Mouse (Mus musculus) heart, postnatal 25 days (tissue): ENCODE measurements around the gene Slc13a4. TPM values are rescaled to one million over a fixed set of nuclear protein-coding genes. Genes with fewer than 3 reads are reported as not detected.

Experiments used
- DNase-seq: peaks from one replicate; pipeline ENCODE4 v3.0.0; 2022; ENCODE audit warnings: low spot score
- intact Hi-C: fragments of 180-260 bp; cut with DNase I; formaldehyde crosslinking; loops from one replicate; pipeline ENCODE4 v1.15.1; 2025
- total RNA-seq, 2 experiments: library from RNA; stranded (reverse); gene quantifications; 2 replicates each; pipeline ENCODE4 v1.2.3; 2021

Slc13a4 gene
- total RNA-seq, 2 experiments from 2014 or later, result 0.08 to 0.16 TPM

DNA sequence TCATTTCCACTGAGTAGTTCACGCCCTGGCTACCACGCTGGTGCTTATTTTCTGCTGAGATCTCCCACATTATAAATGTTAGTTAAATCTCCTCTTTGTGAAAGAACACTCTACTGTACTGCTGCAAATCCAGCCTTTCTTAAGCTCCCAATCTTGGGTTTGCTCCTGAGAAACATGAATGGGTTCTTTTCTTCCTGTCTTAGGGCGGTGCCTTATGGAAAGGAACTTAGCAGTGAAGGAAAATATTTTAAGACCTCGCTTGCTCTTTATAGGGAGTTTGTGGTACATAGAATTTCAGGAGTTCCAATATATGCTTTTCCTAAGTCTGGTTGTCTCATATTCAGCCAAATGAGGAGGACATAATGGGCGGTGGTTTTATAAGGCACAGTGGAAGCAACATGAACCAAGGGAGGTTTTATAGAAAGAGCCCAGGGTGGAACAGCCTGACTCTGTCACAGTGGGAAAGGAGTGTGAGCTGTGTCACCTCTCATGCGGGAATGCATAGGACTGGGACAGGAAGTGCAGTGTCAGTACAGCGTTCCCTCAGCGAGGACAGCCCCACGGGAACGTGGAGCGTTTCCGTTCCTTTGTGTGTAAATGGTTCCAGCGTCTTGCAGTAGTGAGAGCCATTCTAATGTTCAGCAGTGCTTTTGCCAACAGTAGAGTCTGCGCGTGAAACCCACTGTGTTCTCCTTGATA, 42.2 kb downstream of the Slc13a4 start:
- intact Hi-C loops, result no loop called here
- DNase-seq, result no peak

DNA sequence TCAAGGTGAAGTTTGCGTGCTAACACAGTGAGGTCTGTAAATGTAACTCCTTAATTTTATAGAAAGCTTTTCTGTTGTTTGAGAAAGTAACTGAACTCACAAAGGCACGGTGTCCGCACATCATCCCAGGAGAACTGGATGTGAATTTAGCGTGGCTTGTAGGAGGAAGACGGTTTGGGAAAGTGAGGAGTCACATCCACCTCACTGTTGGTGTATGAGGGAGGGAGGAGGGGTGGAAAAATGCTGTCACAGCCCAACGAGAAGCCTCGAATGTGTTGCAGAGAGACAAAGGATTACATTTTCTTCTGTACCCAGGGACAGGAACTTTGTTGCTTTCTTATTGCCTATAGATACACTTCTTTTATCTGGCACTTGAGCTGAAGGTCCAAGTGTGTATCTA, 47.4 kb downstream of the Slc13a4 start:
- no peak for DNase-seq
- intact Hi-C loops, result no loop called here

DNA sequence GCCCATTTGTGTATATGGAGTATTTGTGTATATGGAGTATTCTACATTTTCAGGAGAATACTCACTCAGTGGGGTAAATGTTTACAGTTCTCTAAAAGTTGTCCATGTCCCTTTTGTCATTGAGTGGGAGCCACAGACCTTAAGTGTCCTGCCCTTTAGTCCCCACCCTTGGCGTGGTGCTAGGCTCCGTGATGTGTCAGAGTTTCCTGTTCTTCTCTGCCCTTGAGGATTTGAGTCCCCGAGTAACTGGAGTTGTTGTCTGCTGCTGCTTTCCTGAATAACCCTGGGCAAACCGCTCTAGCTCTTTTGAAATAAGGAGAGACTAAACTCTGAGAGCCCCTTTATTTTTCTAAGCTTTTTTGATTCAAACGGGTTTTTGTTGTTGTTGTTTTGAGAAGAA, 48.4 kb downstream of the Slc13a4 start:
- intact Hi-C loops, result loop anchor here (5.0 to 10.0 kb wide), 2 partner anchors 38 to 115 kb away; no protein-coding TSS in a partner anchor
- DNase-seq, result peak; percentile 37

DNA sequence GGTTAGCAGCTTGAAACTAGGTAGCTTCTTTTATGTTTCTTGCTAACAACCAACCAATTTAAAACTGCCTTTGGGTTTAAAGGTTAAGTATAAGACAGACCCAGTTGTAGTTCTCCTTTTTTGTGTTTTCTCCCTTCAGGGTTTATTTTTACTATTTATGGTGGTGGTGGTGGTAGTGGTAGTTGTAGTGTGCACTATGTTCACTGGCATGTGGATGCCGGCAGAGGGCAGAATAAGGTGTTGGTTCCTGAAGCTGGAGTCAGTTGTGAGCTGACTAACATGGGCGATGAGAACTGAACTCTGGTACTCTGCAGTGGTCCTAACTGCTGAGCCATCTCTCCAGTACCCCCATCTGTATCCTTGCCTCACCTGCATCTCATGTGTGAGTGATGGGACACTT, 49.0 kb downstream of the Slc13a4 start:
- intact Hi-C loops, result loop anchor here (5.0 to 10.0 kb wide), 2 partner anchors 38 to 116 kb away; no protein-coding TSS in a partner anchor
- no peak for DNase-seq

DNA sequence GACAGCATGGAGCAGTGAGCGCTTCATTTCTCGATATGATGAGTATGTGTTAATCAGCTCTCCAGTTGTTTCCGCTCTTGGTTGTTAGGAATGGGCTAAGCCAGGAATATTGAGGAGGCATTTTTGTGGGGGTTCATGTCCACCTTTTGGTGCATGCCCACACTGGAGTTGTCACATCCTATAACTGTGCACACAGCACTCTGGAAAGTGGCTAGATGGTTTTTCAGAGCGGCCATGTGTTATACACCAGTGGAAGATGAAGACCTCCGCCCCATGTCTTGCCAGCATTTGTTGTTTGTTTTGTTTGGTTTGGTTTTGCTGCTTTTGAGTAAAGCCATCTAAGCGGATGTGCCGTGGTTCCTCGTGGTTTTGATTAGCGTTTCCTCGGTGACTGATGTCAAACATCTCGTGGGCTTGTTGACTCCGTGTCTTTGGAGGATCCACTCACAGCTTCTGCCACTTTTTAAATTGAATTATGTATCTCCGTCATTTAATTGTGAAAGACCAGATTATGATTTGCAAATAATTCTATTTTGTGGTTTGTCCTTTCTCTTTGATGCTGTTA, 50.2 kb downstream of the Slc13a4 start:
- DNase-seq, result no peak
- intact Hi-C loops, result loop anchor here (5.0 to 10.0 kb wide), 2 partner anchors 40 to 117 kb away; no protein-coding TSS in a partner anchor

DNA sequence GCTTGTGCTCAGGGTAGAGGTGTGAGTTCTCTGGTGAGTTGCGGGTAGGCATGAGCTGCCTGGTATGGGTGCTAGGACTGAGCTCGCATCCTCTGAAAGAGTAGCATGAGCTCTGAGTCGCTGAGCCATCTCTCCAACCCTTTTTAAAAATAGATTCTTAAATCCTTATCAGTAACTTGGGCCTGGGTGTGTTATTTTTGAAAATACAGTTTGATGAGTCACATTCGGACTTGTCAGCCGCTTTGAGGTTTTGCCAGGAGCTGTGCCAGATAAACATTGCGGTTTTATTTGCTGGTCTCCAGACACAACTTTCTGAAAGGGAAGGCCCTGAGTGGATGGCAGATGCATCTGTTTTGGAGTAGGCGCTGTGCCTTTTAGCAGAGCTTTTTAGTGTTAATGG, 51.2 kb downstream of the Slc13a4 start:
- intact Hi-C loops, result loop anchor here (5.0 to 10.0 kb wide), 2 partner anchors 41 to 118 kb away; no protein-coding TSS in a partner anchor
- peak; percentile 59 for DNase-seq

DNA sequence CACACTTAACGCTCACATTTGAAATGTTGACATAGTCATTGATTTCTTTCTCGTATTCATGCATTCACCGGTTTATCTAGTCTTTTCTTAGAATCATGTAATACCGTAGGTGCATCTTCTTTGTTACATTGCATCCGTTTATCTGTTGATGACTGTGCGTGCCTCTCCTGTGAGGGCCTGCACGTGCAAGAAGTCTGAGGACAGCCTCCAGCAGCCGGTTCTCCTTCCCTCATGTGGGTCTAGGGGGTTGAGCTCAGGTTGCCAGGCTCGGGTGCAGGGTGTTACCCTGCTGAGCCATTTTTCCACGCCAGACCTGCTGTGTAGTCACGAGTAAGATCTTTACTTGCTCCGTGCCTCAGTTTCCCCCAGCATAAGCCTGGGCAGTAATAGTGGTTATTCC, 52.9 kb downstream of the Slc13a4 start:
- intact Hi-C loops, result loop anchor here (5.0 to 10.0 kb wide), 2 partner anchors 42 to 120 kb away; no protein-coding TSS in a partner anchor
- no peak for DNase-seq

DNA sequence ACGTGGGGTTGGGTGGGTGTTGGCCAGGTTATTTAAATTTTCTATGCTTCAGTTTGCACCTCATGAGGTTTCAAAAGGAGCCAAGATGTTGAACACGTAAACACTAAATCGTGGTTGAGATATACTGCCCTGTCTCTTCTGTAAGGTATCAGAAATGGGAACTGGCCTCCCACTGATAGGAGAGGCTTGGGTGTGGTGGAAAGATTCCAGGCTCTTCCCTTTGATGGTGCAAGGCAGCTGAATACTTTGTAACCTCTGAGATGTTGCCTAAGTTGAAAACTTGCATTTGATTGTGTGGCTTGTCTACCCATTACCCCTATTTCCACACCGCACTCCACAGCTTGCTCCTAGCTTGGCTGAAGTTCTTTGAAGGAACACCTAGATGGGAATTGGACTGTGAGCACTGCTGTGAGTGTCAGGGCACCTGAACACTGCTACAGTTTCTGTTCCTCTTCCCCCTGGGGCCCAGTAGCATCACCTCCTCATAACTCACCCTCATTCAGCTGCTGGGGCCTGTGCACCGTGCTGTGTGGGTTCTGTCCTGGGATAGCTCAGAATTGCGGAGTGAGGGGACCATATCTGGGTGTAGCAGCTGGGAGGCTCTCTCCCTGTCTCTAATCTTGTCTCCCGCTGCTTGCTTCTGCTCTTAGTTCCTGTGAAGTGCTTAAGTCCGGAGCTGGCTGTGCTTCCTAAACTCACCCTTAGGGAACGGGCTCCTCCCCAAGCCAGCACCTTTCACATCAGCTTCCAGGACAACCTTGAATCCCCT, 53.6 kb downstream of the Slc13a4 start:
- no peak for DNase-seq
- intact Hi-C loops, result loop anchor here (5.0 to 10.0 kb wide), 3 partner anchors 120 to 1793 kb away; no protein-coding TSS in a partner anchor

DNA sequence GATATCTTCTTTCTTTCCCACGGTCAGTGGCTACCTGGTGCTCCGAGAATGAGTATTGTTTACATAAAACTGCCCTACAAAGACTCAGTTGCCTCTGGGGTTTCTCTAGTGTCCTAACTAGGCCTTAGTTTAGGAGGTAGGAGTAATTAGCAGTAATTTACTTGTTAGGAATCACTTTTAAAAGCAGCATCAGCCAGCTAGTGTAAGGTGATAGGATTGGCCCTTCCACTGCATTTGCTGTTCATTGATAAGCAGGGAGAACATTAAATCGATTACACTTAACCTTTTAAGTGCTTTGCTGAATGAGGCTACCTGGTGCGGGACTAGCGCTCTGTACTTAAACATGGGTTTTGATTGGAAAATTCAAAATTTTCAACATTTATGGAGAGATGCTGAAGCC, 54.5 kb downstream of the Slc13a4 start:
- no peak for DNase-seq
- intact Hi-C loops, result loop anchor here (5.0 to 10.0 kb wide), 3 partner anchors 121 to 1794 kb away; no protein-coding TSS in a partner anchor

DNA sequence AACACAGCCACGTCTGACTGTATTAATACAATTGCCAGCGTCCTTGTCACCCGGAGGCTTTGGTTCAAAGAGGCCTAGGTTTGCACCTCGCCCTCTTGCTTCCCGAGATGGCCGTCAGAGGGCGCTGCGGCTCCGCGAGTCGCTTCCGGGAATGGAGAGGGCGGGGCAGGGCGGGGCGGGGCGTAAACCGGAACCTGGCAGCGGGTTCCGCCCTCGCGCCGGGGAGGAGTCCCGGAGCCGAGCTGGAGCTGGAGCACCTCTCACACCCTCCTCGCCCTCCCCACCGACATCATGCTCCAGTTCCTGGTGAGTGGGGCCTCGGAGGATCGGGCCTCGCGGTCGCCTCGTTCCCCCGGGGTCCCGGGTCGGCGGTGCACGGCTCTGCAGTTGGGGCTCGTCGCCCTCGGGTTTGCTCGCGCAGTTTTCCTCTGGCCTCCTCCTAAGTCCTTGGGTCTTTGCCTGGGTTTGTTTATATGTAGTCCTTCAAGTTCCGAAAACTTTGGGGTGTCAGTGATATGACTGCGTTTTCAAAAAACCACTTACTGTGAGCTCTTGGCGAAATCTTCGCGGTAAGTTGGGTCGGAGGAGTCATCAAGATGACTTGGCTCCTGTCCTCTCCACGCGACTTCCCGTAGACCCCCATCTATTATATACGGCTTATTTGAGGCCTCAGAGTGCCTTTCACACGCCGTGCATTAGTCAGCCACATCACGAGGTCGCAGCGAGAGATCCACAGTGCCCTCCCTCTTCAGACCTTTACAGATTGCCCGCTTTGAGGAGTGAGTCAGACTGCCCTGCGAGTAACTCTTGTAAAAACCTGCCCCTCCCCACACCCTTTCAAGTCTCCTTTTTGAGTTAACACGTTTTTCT, 55.2 kb downstream of the Slc13a4 start:
- peak; percentile 75 for DNase-seq
- intact Hi-C loops, result loop anchor here (5.0 to 10.0 kb wide), 3 partner anchors 122 to 1795 kb away; no protein-coding TSS in a partner anchor

DNA sequence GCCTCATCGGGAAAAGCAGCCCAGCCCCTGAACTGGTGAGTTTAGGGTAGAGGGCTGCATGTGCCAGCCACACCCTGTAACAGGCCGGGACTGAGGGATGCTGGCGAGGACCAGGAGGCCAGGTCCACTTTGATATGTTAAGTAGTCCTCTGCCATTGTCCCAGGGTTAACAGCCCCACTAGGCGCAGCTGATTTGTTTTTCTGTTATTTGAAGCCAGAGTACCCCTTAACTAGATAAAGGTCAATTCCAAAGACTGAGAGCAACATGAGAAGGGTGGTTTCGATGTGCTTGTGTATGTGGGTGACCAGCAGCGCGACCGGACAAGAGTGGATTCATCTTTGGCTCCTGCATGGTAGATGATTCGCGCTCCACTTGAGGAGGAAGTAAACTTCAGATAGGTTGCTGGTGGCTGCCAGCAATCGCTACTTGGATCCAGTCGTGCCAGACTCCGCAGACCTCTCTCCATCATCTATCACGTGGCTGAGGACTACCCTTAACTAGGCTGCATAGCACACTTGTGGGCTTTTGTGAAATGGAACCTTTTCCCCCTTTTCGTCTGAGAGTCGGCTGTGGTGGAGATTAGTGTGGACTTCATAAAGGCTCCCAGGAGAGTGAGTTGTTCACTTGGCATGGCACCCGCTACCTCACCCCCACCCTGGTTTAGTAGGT, 56.0 kb downstream of the Slc13a4 start:
- DNase-seq, result no peak
- intact Hi-C loops, result loop anchor here (5.0 to 10.0 kb wide), 3 partner anchors 123 to 1795 kb away; no protein-coding TSS in a partner anchor

DNA sequence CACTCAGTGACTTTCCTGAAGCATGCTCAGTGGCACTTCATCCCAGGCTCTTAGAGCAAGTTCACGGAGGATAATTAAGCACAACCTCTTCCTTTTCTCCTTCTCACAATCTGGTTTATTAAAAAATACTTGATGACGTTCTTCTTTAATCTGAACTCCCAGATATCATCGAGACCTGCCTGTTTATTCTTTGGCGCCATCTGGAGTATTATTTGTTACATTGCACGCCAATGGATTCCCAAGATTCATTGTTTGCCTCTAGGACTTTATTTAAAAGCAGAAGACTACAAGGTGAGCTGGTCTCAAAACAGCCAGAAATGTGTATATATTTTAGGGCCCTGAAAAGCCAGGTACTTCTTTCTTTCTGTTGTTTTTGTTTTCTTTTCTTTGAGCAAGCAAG, 62.8 kb downstream of the Slc13a4 start:
- intact Hi-C loops, result no loop called here
- no peak for DNase-seq

DNA sequence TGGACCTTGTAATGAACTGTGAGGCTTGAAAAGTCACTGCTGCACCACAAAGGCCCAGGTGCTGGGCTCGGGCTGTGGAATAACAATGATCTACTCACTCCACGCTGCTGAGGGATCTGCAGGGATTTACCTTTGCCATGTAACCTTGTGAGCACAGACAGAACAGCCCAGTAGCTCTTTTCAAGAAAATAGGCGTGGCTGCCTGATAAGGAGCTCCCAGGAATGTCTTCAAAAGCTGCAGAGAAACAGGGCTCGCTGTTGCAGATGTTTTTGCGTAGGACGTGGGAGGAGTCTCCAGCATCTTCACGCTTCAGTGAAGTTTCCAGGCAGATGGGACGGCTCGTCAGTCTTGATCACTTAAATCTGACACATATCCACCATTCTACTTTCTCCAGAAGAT, 63.9 kb downstream of the Slc13a4 start:
- DNase-seq, result no peak
- intact Hi-C loops, result no loop called here

DNA sequence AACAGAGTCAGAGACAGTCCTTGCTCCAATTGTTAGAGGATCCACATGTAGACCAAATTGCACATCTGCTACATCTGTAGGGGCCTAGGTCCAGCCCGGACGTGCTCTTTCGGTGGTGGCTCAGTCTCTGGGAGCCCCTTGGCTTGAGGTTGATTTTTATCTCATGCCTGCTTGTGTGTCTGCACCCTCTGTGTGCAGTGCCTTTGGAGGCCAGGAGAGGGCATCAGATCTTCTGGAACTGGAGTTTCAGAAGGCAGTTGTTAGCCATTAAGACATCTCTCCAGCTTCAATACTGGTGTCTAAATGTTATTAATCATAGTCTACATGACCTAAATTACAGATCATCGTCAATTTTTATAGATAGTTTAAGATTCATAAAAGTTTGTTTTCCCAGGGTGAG, 64.7 kb downstream of the Slc13a4 start:
- DNase-seq, result no peak
- intact Hi-C loops, result no loop called here

DNA sequence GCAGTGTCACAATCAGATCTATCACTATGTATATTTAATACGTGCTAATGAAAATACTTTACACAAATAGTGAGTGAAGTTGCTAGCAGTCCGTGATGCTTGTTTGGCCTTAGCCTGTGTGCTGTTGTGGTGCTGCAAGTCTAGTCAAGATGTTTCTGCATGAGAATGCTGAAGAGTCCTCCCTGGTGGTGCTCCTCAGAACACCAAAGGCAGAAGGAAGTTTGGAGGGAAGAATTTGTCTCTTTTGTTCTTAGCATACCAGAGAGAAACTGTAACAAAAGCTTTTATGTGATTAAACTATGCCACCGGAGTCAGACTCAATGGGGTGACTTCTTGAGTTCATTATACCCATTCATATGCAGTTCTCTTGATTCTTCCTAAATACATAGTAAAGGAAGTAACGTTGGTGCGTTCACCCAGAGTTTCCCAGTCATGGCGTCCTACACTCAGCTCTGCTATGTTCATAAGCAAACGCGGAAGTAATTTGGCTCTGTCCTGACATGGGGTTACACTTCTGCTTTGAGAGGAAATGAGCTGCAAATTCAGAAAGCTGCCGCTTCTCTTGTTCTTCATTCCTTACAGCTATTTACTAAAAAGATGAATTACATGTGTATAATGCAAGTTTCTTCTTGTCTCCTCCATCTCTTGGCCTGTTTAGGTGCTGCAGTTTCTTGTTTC, 71.7 kb downstream of the Slc13a4 start:
- intact Hi-C loops, result no loop called here
- DNase-seq, result no peak

DNA sequence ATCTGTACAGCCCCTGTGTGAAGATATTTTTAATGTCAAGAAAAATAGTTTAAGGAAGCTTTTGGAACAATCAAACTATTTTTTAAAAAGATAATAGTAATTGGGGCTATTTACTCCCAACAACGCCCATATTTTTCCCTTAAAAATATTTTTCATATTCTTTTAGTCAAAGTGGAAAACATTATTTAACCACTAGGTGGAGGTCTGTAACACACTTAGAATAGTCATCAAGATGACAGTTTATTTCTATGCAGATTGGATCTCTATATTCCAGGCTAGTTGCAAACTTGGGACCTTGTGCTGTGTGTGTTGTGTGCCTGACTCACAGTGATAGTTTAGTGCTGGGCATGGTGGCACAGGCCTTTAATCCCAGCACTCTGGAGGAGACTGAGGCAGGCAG, 78.5 kb downstream of the Slc13a4 start:
- intact Hi-C loops, result no loop called here
- no peak for DNase-seq

DNA sequence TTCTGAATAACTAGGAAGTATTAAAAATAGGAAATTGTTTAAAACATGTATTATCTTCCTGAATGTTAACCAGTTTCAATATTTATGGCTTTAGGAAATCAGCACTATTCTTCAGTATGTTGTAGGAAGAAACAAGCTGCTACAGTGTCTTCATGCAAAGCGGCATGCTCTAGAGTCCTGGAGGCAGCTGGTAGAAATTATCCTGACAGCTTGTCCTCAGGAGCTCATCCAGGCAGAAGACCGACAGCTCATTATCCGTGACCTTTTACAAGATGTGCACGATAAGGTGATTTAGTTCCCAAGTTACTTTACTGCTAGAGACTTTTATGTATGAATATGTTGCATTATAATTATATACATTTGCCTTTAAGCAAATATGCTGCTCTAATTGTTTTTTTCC, 82.2 kb downstream of the Slc13a4 start:
- DNase-seq, result no peak
- intact Hi-C loops, result no loop called here
